Mouse (Mus musculus): ENCODE data around the gene Txnrd2.

- TF ChIP-seq CTCF (IDR thresholded peaks at IDR 0.05; ENCODE audit: low read depth) (no peak), EP300 (IDR thresholded peaks at IDR 0.05; ENCODE audit: low read depth) (no peak)
Observed at GRCm38 (mm10) chr16:18482431-18482830, 56.2 kb downstream of the Txnrd2 start.
